Mouse (Mus musculus): ENCODE results near the gene Acaa1a. TPM values are rescaled to one million over a fixed set of nuclear protein-coding genes. Genes with fewer than 3 reads are reported as not detected.
A peak's percentile ranks its signal among the peaks of the same experiment; 100 is the strongest.

Gene Acaa1a
- total RNA-seq (2021), result 10 to 100 TPM; 66.2 to 79.4 TPM
- long read RNA-seq, transcript Acaa1a-201 (12 exons, 1,762 nt), result major isoform, 75 of 121 reads
- long read RNA-seq, partial matches to known transcripts, result 29 of 121 reads
- long read RNA-seq, other reads (novel, unspliced or antisense), result 17 of 121 reads

GRCm38 (mm10) chr9:119339558-119340211 is at the start of gene Acaa1a:
TSS of gene Acaa1a (plus strand) at chr9:119339676.
- peak; percentile 64 to 68 for DNase-seq (ENCODE audit: low spot score in 2 of 2)

DNA sequence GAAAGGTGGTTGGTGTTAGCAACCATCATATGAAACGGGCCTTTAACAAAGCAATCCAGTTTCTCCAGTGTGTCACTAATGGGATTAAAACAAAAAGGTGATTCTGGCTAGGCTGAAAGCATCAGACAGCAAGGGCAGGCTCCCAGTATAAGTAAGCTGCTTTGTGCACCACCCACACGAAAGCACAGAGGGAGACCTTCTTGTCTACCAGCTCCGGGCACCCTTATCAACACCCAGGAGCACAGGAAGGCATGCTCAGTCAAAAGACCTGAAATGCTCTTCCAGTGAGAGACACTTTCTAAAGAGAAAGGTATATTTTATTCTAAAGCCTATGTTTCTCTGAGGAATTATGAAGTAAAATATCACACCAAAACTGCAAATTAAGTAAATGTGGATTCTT is 48.7 kb upstream of the Acaa1a start:
- DNase-seq (ENCODE audit: low spot score in 2 of 2), result no peak

GRCm38 (mm10) chr9:119297696-119298095 is 41.8 kb upstream of the Acaa1a start:
- no peak for DNase-seq (ENCODE audit: low spot score in 2 of 2)

GRCm38 (mm10) chr9:119298563-119298962 is 40.9 kb upstream of the Acaa1a start:
- DNase-seq (ENCODE audit: low spot score in 2 of 2), result no peak

DNA sequence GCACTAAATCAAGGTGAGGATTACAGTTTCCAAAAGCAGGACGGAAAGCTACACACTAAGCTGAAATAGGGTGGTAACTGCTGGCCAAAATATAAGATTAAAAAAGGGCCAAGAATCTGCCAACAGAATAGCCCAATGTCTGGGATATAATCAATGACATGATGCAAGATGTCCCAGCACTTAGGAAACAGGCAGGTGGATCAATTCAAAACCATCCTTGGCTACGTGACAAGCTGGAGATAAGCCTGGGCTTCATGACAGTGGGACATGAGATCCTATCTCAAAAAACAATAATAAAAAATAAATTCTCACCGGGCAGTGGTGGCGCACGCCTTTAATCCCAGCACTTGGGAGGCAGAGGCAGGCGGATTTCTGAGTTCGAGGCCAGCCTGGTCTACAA is 33.6 kb upstream of the Acaa1a start:
- DNase-seq (ENCODE audit: low spot score in 2 of 2), result no peak

DNA sequence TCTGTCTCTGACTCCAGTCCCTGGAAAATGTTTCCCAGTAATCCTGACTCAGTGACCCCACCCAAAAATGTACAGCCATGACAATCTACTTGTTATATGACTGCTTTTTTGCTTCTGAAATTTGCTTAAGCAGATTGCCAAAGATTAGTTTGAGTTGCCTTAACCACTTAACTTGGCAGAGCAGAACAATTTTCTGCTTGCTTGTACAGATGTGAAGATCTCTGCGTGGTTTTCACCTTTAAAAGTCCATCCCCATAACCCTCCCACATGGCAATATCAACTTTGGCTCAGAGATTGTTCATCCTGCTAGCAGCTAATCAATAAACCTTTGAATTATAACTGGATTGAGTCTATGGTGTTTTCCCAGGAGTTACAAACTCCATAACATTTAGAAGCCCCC is 30.4 kb upstream of the Acaa1a start:
- DNase-seq (ENCODE audit: low spot score in 2 of 2), result no peak

- no peak for DNase-seq (ENCODE audit: low spot score in 2 of 2)
These were observed 26.4 kb upstream of the Acaa1a start for GRCm38 (mm10) chr9:119313096-119313495.

- DNase-seq (ENCODE audit: low spot score in 2 of 2), result no peak
These were observed 20.6 kb upstream of the Acaa1a start for GRCm38 (mm10) chr9:119318891-119319290.

- no peak for DNase-seq (ENCODE audit: low spot score in 2 of 2)
These were observed 19.0 kb upstream of the Acaa1a start for GRCm38 (mm10) chr9:119320446-119320845.

DNA sequence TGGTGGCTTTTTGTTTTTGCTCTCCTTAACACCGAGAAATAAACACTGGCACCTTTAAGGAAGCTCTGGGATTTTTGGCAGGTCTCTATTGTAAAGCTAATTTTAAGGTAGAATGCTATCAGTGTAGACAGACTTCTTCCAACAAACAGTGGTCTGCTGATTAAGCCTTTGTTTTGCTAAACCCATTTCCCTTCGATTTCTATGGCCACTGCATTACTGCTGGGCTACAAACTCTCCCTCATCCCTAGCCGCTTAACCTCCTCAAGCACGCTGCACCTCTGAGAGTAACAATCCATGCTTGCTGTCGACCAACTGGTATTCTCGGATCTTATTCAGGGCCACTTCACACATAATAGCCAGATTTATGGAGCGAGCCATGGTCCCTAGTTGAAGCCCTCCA is 18.5 kb upstream of the Acaa1a start:
- no peak for DNase-seq (ENCODE audit: low spot score in 2 of 2)

GRCm38 (mm10) chr9:119321392-119322229 is 17.9 kb upstream of the Acaa1a start:
- DNase-seq (ENCODE audit: low spot score in 2 of 2), result no peak

DNA sequence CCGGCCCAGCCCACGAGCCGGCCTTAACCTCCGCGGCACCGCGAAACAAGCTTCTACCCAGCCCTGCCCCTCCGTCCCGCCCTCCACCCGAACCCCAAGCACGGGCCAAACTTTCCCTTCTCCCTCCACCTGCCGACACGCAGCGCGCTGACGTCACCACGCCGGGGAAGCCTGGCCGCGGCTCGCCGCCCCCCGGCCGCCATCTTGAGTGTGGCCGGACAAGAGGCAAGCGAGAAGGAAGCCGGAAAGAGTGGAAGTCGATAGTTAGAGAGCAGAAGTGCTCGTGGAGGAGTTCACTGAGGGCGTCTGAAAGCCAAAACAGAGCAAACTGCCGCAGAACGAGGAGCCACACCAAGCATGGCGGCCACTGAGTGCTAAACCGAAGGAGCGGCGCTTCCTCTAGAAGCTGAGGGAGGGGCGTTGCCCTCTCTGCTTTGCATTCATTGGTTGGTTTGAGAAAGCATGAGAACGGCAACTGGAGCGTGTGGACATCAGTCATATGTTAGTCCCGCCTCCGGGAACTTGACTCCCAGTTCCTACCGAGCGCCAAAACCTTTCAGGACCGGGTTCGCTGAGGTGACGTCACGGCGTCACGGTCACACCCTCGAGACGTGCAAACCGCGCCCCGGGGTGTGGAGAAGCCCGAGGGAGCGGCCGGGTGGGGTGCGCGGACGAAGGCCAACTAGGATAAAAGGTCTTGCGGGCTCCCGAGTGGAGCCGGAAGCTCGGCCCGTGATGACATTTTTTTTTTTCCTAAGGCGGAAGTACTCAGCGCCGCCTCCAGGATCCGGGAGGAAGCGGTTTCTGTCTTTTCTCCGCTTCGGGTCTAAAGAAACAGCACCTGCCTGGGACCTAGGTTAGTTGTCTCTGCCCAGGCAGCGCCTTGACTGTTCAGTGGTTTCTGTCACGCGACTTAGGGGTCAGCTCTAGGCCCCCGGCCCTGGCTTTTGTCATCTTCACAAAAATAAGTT is 16.9 kb upstream of the Acaa1a start, which contains the start of gene Oxsr1:
Gene Oxsr1, minus strand, starts transcription at position 139 of the 971 bp plus-strand sequence.
- DNase-seq (ENCODE audit: low spot score in 2 of 2), result peak; percentile 99

DNA sequence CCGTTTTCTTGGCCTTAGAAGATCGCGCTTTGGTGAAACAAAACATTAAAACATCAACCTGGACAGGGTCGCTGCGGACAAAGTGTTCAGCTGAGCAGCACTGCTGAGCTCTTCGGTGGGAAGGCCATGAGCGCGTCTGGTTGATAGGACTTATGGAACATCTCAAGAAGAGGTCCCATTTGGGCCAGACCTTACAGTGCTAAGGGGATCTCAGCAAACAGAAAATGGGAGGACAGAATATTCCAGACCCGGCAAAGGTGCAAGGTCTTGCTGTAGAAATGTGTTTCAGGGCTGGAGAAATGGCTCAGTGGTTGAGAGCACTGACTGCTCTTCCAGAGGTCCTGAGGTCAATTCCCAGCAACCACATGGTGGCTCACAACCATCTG is 16.2 kb upstream of the Acaa1a start:
- DNase-seq (ENCODE audit: low spot score in 2 of 2), result no peak

GRCm38 (mm10) chr9:119324130-119324529 is 15.3 kb upstream of the Acaa1a start:
- no peak for DNase-seq (ENCODE audit: low spot score in 2 of 2)

DNA sequence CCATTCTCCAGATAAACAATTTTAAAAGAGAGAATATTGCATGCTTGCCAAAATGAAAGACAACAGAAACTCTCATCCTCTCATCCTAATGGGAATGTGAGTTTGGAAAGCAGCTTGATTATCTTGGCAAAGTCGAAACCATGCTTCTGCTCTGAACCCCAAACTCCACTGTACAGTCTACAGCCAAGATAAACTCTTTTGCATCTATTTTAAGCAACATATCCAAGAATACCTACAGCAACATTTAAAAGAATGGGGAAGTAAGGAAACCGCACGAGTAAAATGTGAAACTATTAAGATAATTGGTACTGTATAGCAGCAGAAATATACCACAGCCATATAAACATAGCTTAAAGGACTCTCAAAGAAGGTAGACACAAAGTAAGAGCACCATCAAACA is 11.0 kb upstream of the Acaa1a start:
- DNase-seq (ENCODE audit: low spot score in 2 of 2), result no peak

DNA sequence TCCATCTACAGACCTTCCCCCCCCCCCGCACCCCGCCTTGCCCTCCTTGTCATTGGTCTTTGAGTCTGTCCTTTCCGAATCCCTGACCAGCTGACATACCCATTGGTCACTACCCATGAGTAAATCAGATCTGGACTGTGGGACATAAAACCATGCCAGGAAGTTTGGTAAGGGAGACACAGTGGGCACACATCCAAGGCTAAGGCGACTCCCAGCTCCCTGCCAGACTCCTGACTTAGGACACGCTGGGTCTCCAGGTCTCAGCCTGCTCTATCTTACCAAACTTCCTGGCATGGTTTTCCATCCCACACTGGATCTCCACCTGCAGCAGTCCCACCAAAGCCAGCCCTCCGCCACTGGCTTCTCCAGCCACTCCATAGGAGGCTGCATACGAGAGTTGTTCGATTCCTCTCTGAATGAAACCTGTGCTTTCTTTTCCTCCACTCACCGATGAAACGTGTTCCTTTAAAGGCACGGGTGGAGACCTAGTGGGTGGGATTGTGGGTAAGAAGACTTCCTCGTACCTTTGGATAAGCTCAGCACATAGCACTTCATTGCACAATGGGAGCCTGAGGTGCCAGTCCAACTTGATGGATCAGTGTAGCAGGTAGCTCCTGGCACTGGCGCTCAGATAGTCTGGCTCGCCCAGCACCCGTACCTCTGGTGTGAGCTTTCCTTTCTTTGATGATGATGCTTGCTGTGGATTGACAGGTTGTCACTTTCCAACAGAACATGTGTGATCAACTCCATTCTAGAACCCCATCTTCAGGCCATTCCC is 9.1 kb upstream of the Acaa1a start:
- no peak for DNase-seq (ENCODE audit: low spot score in 2 of 2)

DNA sequence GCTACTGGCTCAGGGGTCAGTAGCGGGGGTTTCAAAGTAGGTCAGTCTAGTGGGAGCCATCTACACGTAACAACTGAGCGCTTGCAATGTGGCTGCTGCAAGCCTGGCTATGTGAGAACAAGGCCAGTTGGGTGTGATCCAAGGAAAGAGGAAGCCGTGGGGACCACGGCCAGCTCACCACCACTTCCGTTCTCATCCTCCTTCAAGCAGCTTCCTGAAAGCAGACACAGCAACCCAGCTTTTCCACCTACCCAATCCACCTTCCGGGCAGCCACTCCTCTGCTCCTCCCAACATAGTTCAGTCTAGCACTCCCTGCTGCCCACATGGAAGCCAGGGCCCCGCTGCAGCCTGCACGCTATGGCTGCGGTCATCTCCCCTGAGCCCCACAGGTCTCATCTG is 5.2 kb upstream of the Acaa1a start:
- no peak for DNase-seq (ENCODE audit: low spot score in 2 of 2)

- no peak for DNase-seq (ENCODE audit: low spot score in 2 of 2)
These were observed 4.6 kb upstream of the Acaa1a start for GRCm38 (mm10) chr9:119334834-119335233.

DNA sequence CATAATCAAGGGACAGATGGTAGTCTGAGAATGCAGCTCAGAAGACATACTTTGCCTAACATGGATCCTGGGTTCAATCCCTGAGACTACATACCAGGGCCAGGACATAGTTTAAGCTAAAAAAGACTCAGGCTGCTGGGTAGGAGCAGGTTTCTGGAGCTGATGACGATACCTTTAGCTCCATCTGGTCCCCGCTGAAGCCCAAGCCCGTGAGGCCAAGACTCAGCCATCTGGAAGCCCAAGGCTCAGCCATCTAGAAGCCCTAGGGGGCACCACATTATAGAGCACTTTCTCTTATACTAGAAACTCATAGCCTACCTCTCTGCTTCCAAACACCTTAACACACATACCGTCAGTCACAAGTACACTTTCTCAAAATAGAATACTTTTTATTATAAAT is 3.9 kb upstream of the Acaa1a start:
- no peak for DNase-seq (ENCODE audit: low spot score in 2 of 2)

DNA sequence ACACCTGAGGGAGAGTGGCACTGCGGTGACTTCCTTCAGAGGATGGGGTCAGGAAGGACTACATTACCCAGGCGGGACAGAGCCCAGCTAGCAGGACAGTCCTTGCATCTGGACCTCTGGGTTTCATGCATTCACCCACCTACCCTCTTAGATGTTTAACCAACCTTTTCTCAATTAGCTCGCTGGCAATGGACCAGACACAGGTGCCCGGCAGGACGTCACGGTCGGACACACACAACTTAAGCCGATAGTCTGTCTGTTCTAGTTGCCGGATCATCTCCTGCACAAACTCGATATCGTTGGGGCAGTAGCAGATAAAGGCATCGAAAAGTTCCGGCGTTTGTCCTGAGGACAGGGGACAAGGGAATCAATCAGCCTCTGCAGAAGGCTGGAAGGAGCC is 1.6 kb upstream of the Acaa1a start:
- DNase-seq (ENCODE audit: low spot score in 2 of 2), result no peak

Data from layer of hippocampus, postnatal 10 days (tissue).